Mouse (Mus musculus): ENCODE data around the gene Chst12. TPM values are rescaled to one million over a fixed set of nuclear protein-coding genes. Genes with fewer than 3 reads are reported as not detected.

The Chst12 gene
- polyA plus RNA-seq, 1 experiment from 2014 or later = 17.5 TPM

DNA sequence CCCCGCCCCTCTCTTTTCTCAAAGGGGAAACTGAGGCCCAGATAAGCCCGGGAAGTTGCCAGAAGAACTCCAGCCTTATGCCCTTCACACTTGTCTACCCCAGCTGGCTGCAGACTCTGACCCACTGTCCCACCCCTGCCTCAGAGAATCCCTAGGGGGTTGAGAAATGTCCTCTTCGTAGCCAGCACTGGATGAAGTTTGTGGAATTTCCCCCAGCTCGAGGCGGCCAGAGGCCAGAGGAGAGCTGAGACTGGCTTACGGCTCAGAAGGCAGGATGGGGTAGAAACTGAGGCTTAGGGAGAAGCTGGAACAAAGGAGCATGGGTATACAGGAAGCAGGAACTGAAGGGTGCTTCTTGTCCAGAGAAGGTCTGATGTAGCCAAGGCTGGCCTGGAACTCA lies 67.3 kb downstream of the Chst12 start:
- Histone ChIP-seq H3K4me2 (no peak overlapping the region), H3K27me3 (replicated peaks) (no peaks in the 10 kb centered on the region), H3K9me3 (no peaks in the 10 kb centered on the region), H3K36me3 (no peaks in the 10 kb centered on the region), H3K4me1 (peaks cover 9% of the 10 kb centered on the region), H3K4me3 (no peak overlapping the region), H3K27ac (replicated peaks) (no peak overlapping the region), H3K9ac (no peak overlapping the region)
- no peak for ATAC-seq (ENCODE audit: extremely low read depth, insufficient number of reproducible peaks, low FRiP score, low TSS enrichment)
- 60% methylated on average over 6 of the region's 6 CpGs for WGBS

Other genes with a start within 250 kb of the Chst12 start
- gene Mad1l1, start 184.0 kb upstream of the Chst12 start, polyA plus RNA-seq (2015; fragmentation: Nextera tagmentation; extraction: Ambion mirVana) = 25.2 and 26.1 TPM in 2 replicates
- gene Nudt1, start 183.9 kb upstream of the Chst12 start, polyA plus RNA-seq (2015; fragmentation: Nextera tagmentation; extraction: Ambion mirVana) = 28.2 and 31.3 TPM in 2 replicates
- 14.7 and 15.1 TPM in 2 replicates for gene Mrm2, start 173.7 kb upstream of the Chst12 start, polyA plus RNA-seq (2015; fragmentation: Nextera tagmentation; extraction: Ambion mirVana)
- gene Snx8, start 116.3 kb upstream of the Chst12 start, polyA plus RNA-seq (2015; fragmentation: Nextera tagmentation; extraction: Ambion mirVana) = 15.0 and 16.1 TPM in 2 replicates
- 80.5 and 82.6 TPM in 2 replicates for gene Eif3b, start 86.2 kb upstream of the Chst12 start, polyA plus RNA-seq (2015; fragmentation: Nextera tagmentation; extraction: Ambion mirVana)
- gene Gm4869, start 59.9 kb upstream of the Chst12 start, polyA plus RNA-seq (2015; fragmentation: Nextera tagmentation; extraction: Ambion mirVana) = 0.07 and 0.08 TPM in 2 replicates
- gene Grifin, start 59.5 kb downstream of the Chst12 start, polyA plus RNA-seq (2015; fragmentation: Nextera tagmentation; extraction: Ambion mirVana) = not detected in 2 replicates
- 3.3 and 3.5 TPM in 2 replicates for gene Lfng, start 101.8 kb downstream of the Chst12 start, polyA plus RNA-seq (2015; fragmentation: Nextera tagmentation; extraction: Ambion mirVana)
- 25.0 and 25.4 TPM in 2 replicates for gene Ttyh3, start 143.5 kb downstream of the Chst12 start, polyA plus RNA-seq (2015; fragmentation: Nextera tagmentation; extraction: Ambion mirVana)
- gene Iqce, start 196.8 kb downstream of the Chst12 start, polyA plus RNA-seq (2015; fragmentation: Nextera tagmentation; extraction: Ambion mirVana) = 8.0 and 10.3 TPM in 2 replicates
- gene Brat1, start 199.5 kb downstream of the Chst12 start, polyA plus RNA-seq (2015; fragmentation: Nextera tagmentation; extraction: Ambion mirVana) = 12.9 and 13.9 TPM in 2 replicates
- gene Amz1, start 218.6 kb downstream of the Chst12 start, polyA plus RNA-seq (2015; fragmentation: Nextera tagmentation; extraction: Ambion mirVana) = 0.59 and 0.60 TPM in 2 replicates